Mouse (Mus musculus) fibroblast of lung, adult 2 months (primary cell): ENCODE data around the gene Nacc1.

Source experiments
- DNase-seq: peaks from one replicate; pipeline ENCODE4 v3.0.0-alpha.2; 2011; ENCODE audit warnings: low read depth

Gene Nacc1

DNA sequence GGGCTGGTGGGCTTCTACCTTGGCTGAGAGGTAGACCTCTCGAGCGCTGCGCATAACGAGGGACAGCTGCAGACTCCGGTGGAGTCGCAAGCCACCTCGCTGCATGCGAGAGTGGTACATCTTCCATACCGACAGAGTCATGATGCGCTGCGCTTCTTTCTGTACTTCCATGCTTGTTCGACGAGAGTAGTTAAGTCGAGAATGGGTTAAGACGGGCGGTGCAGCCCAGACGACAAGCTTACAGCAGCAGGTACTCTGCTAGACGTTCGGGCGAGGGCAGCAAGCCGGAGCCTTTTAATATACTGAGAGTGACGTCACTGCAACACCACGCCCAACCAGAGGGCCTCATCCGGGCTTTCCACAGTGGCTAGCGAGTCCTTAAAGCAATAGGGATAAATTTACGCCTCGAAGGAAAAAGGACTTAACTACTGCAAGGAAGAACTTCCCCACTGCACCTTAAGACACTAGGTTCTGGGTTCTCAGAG lies 25.0 kb downstream of the Nacc1 start, which contains the start of gene Ier2:
Gene Ier2, minus strand, starts transcription at position 272 of the 485 bp plus-strand sequence.
- peak; percentile 93 for DNase-seq

DNA sequence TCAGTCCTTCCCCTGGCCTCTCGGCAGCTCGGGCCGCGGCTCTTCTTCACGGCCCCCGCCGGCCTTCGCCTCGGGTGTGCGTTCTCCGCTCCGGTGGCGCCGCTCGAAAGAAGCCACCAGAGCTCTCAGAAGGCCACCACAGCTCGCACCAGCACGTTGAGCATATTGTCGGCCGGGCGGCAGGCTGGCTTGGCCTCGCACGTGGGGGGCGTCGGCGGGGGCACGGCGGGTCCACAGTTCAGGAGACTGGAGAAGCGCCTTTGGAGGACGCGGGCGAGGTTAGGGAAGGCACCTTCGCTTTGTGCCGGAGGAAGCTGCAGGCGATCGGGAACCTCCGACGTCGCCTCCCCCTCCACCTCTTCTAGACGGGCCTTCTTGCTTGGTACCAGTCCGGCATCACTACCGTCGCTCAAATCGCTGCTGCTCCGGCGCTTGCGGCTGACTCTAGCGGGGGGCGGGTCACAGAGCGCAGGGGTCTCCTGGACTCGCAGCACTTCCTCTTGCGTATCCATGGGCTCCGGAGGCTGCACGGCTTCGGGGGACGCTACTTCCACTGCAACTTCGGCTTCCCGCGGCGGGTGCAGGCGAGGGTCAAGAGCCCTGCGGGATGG lies 25.6 kb downstream of the Nacc1 start:
- no peak for DNase-seq

DNA sequence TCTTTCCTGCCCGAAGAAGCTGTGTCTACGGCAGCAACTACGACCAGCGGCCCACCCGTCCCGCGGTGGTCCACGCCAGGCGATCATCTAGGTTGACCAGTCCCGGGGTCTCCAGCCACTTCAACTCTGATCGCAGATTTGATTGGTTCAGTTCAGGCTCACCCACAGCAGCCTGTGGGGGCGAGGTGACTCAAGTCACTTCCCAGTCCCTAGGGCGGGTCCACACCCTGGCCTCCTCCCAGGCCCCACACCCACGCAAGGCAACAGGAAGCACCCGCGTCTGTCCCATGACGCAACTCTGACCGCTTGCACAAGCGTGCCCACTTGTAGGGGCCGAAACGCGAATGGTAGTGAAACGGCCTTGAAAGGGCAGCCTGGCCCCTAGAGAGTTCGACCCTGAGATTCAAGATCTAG lies 26.2 kb downstream of the Nacc1 start:
- peak; percentile 73 for DNase-seq

DNA sequence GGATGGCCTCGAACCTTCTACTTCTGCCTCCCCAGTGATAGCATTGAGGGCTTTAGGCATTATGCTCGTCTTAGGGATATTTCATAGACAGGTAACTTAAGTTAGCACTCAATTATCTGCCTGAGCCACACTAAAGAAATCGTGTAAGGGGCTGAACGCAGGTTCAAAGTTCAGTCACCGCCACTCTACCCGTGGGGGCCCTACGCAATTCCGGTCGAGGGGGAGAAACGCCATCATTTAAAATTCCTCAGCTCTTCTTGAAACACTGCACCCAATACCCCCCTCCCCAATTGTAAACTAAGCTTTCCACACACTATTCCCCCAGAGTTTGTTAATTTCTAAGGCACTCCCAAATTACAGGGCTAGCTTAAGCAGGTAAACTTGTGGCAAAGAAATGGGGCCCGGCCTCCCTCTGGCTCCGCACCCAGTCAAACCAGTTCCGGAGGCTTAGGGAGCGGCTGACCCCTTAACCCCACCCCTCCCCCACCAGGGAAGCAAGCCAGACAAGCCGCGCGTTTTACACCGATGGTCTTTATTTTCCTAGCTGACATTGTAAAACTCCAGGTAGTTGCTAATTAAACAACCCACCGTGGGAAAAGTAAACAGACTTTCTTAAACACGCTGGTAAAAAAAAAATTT lies 26.7 kb downstream of the Nacc1 start:
- no peak for DNase-seq

DNA sequence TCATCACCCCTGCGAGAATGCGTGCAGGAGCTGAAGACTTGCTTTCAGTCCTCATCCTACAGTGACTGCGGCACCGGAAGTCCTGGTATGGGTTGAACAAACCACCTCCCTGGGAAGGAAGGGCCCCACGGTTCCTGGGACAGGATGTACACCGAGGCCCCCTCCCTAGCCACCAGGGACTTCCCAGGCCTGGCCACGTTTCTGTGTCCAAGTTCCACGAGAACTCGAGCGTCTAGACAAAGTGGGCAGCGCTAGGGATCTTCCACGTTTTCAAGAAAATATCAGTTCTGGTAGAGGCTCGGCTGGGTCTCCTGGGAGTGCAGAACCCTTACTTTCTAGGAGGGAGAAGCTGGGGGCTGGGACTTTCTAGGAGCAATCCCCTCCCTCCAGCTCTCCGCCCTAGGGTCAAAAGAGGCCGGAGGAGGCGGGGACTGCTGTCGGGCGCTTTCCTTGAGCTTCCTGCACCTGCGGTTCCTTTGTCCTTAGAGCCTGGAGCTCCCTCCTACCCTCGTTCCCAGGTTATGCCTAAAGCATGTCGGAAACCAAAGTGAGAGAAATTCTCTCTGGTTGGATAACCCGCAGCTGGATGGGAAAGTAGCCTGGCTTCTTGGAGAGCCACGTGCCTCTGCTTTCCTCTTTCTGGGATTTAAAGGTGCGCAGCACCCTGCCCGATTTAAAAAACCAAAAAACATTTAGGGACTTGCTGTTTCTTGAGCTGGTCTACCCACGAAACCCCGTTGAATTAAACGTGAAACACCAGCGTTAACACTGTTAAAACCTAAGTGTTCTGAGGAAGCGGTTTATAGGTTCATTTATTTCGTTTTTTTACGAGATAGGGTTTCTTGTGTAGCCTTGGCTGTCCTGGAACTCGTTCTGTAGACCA lies 27.5 kb downstream of the Nacc1 start:
- no peak for DNase-seq

DNA sequence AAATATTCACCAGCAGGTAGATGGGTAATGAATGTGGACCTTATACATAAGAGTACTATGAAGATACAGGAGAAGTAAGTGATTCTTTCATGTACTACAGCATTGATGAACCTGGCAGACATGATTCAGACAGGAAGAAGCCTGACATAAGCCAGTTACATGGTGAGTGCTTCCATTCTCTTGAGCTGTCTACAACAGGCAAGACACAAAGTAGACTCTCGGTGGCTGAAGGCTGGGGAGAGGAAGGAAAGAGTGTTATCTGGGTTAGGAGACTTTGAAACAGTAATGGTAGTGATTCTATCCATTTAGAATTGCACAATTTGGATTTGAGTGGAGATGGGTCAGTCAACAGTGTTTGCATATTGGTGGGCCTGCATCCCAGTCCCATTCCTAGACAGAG lies 28.7 kb downstream of the Nacc1 start:
- DNase-seq: no peak

DNA sequence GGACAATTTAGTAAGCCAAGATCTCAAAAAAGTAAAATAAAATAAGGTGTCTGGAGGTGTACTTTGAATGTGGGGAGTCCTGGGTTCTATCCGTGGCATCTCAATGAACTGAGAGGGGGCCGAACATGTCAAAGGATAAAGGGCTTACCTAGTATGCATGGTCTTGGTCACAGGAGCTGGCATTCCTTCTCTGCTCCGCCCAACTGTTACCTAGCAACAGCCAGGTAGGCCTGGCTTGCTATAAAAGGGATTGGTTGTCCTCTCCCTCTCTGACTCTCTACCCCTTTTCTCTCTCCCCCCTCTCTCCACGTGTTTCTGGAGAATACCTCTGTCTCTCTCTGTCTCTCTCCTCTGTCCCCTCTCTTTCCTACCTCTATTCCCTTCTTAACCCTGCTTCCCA lies 30.0 kb downstream of the Nacc1 start:
- no peak for DNase-seq

DNA sequence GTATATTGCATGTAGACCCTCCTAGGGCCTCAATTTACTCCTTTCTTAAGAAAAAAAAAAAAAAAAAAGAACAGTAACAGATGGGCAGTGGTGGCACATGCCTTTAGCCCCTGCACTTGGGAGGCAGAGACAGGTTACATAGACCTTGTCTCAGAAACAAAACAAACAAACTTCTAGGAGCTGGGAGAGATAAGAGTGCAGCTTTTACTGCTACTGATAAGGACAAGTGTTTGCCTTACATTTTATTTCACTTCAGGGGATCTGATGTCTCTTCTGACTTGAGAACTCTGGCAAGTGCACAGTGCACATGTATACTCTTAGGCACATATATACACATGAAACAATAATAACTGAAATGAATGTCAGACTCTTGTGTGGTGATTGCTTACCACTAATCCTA lies 30.5 kb downstream of the Nacc1 start:
- DNase-seq: no peak

DNA sequence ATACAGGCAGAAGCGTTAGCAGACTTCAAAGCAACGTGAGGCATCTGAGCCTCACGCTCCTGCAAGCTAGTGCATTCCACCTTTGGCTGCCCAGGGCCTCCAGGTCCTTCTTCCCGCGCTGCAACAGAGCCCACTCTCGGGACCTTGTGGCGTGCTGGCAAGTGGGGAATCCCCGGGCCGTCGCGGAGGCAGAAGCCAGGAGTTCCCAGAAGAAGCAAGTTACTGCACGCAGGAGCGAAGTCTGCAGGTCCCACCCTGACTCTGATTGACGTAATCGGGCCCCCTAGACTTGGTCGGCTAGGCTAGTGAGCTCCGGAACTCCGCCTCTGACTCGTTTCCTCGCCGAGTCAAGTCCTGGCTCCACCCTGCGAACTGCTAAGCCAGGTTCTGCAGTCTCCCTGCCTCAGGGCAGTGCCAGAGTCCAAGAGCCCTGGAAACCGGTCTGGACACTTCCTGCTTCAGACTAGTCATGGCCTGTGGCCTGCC lies 31.0 kb downstream of the Nacc1 start:
- DNase-seq: no peak

DNA sequence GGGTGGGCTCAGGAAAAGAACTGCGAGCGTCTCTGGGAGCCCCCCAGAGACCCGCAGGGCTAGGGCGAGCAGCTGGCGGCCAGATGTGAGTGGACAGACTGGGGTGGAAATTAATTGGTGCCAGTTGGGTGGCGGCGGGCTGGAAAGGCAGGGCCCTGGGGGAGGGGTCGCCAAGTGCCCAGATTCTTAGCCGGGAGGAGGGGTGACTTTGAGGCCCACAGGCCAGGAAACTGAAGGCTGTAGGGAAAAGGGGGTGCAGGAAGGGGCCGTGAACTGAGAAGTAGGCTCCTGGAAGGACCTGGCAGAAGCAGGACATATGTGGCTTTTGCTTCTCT lies 31.5 kb downstream of the Nacc1 start:
- DNase-seq: no peak

DNA sequence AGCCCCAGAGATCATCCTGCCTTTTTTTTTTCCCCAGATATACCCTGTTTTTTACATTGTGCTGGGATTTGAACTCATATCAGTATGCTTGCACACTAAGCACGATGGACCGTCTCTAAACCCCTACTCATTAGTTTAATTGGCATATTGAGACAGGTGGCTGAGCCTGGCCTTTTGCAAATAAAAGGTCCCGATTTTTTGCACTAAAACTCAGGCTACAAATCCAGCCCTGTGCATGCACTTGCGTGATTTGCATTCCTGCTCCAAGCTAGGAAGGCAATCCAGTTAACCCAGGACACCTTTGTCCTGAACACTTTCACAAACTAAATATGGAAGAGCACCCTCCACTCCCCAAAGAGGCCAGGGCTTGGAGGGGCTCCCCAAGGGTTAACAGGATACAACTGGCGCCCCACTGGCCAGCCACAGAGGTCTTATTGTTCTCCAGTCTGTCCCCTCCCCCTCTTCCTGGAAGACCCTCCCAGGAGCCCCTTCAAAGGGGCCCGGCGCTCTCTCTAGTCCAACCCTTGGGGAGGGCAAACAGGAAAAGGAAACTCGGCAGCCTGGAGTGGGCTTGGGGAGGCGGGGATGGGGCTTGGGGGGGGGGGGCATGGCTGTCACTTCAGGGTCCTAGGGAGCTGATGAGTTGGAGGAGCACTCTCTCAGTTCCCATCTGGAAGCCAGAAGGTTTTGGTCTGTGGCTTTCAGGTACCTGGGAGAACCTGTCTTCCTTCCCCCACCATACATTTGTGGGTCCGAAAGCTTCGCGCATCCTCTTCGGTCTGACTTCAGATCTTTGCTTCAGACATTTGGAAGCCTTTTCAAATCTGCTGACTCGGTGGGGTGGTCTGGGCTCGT lies 32.1 kb downstream of the Nacc1 start:
- no peak for DNase-seq

DNA sequence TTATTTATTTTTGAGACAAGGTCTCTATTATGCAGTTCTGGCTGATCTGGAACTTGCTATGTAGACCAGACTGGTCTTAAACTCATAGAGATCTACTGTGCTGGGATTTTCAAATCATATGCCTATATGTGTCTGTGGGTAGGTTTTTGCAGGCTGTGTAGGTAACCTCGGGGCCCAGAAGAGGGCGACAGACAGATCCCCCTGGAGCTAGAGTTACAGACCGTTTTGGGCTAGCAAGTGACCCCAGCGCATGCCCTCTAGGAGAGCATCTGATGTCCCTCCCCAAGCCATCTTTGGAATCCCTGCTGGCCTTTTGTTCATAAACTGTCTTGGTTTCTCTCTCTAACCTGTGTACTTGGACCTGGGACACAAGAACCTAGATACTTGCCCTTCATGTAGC lies 33.1 kb downstream of the Nacc1 start:
- no peak for DNase-seq

DNA sequence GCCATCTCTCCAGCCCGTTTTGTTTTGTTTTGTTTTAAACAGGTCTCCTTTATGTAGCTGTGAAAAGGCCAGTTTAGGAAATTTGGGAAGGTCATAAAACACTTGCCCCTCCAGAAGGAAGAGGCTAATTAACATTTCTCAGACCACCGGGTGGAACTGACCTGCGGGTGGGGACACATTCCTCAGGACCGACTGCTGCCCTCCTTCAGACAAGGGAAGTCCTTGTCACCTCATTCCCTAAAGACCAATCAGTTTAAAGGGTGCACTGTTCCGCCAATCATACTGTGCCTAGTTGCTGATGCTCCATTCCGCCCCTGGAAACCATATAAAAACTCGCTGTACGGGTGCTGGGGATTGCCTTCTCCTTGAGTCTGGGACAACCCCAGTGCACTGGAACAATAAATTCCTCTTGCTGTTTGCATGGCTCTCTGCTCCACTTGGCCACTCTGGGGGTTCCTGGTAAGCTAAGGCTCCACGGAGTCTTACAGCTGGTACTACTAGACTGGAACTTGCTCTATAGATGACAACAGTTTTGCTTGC lies 34.5 kb downstream of the Nacc1 start:
- DNase-seq: no peak

DNA sequence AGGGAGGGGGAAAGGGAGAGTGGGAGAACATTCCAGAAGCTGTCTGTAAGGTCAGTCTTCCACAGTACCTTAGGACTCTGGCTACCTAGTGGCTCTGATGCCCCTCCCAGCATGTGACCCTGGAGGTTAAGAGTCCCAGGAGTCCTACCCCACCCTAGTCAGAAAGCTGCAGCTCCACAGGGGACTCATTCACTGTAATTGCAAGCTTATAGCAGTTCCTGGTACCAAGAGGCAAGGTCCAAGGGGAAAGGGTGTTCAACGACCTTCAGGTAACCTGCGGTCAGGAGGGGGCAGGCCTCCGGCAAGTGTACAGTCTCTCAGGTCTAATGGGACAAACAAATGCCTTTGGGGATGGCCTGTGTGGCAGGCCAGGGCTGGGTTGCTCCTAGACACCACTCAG lies 37.4 kb downstream of the Nacc1 start:
- no peak for DNase-seq

DNA sequence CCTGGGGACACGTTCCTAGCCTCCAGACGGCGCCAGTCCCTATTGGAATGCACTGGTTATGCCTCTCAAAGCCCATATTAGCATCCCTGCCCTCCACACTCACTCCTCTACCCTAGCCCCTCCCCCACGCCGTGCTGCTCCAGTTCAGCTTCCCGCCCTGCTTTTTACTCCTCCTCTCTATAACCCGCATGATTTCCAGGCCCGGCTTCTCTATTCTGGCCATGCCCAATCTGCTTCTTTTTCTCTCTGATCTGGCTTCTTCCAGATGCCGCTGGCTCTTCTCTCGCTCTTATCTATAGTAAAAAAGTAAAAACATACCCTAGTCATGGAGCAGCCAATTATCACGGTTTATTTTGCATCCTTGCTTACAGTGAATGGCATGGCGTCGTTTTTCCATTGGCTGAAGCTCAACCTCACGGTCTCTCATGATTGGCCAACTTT lies 40.2 kb downstream of the Nacc1 start:
- no peak for DNase-seq

DNA sequence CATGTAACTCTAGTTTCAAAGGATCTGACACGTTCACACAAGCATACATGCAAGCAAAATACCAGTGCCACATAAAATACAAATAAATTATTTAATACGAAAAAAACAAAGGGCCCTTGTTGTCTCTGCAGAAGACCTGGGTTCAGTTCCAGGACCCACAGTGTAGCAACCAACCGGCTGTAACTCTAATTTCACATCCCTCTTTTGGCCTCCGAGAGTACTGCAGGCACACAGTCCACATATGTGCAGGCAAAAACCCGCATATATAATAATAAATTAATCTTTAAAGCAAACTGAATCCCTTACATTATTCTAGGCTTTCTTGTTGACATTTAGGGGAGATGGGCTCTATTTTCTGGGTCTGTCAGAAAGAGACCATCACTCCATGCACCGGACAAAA lies 40.9 kb downstream of the Nacc1 start:
- no peak for DNase-seq

DNA sequence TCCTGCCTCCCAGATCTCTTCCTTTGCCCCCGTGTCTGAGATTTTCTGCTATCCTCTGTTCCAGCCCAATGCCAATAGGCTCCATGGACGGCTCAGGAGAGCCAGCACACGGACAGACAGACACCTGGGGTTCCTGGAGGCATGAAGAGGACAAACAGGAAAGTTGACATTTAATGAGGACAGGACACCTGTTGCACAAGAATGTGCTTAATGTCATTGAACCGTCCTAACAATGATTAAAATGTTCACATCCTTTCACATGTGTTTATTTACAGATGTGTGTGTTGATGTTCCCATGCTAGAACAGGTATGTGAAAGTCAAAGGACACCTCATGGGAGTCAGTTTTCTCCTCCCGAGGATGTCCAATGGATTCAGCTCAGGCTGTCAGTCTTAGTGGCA lies 44.6 kb downstream of the Nacc1 start:
- DNase-seq: no peak

DNA sequence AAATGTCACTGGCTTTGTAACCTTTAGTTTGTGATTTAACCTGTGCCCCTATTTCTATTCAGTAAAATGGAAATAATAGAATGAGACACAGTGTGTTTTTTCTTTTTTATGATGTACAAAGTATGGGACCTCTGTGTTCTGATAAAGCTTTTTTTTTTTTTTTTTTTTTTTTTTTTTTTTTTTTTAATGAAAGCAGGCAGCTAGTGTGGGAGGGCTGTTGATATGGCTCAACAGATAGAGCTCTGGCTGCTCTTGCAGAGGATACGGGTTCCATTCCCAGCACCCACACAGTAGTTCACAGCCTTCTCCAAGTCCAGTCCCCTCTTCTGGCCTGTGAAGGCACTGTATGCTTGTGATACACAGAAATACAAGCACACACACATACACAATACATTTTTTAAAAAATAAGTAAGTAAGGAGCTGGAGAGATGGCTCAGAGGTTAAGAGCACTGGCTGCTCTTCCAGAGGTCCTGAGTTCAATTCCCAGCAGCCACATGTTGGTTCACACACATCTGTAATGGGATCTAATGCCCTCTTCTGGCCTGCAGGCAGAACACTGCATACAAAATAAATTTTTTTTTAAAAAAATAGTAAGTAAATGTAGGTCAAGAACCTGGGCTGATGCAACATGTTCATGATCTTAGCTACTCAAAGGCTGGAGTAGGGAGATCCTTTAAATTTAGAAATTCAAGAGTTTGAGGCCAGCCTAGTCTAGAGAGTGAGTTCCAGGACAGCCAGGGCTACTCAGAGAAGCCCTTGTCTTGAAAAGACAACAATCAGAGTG lies 45.9 kb downstream of the Nacc1 start:
- no peak for DNase-seq

DNA sequence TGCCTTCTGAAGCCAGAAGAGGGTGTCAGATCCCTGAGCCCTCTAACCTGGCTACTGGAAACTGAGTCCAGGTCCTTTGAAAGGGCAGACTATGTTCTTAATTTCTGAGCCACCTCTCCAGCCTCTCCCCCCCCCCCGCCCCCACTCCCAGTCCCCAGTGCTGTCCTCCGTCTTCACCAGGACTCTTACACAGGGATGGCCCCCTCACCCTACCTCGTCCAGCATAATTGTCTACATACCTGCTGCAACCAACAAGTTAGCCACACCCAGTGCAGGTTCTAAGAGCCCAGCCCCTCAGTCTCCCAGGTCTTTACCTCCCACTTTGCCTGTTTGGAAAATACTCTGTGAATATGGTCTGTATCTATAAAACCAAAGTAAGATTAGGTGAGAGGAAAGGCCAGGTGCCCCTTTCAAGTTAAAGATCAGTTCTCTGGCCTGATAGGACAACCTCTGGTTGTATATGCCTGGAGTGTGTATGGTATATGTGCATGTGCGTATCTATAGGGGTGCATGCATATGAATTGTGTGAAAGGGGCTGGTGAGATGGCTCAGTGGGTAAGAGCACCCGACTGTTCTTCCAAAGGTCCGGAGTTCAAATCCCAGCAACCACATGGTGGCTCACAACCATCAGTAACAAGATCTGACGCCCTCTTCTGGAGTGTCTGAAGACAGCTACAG lies 46.9 kb downstream of the Nacc1 start:
- no peak for DNase-seq

DNA sequence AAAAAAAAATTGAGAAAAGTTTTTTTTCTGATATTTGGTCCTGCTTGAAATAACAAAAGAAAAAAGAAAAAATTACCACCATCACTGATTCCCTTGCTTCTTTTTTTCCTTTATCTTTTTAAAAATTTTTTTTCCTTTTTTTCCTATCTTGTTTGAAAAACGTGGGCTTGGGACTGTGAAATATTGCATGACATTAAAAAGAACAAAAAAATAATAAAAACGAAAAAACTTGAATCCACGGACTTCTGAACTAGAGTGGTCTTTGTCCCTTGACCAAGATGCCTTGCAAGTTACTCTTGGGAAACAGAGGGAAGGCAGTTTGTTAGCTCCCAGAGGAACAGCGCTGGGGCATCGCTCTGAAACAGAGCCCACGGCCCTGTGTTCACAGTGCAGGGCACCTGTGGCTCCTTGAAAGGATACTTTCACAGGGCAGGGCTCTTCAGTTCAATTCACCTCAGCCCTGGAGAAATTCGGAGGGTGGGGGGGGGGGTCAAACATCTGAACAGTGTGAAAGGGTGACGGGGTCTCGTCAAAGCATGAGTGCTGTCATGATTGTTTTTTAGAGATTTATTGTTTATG lies 47.6 kb downstream of the Nacc1 start:
- DNase-seq: no peak
